20 mouse cellular contexts compared by ENCODE assay signal in genomic region chr4:25372041-25372440, GRCm38 (mm10).
"Had no signal": no experiment of that assay in that cellular context is flagged by ENCODE, and none has a peak within 500 bp of the region (broad histone marks: within the 10 kb centered on the region; RNA-seq: fewer than 3 reads in every experiment).

No protein-coding gene starts in this region.

- H3K9ac ChIP-seq: liver, embryonic 13.5 days; lung, embryonic 14.5 days; midbrain, embryonic 12.5 days; midbrain, embryonic 15.5 days; neural tube, embryonic 12.5 days; neural tube, embryonic 15.5 days had no signal

- H3K4me3 ChIP-seq: layer of hippocampus, adult 2 months; liver, embryonic 13.5 days; midbrain, embryonic 12.5 days; midbrain, embryonic 15.5 days; neural tube, embryonic 12.5 days; neural tube, embryonic 15.5 days had no signal

- H3K36me3 ChIP-seq: liver, embryonic 13.5 days; midbrain, embryonic 12.5 days; midbrain, embryonic 15.5 days; neural tube, embryonic 12.5 days; neural tube, embryonic 15.5 days had no signal

- DNase-seq: layer of hippocampus, adult 9-11 months; liver, embryonic 13.5 days; lung, embryonic 14.5 days; right cerebral cortex, adult 18-20 months; right cerebral cortex, postnatal 14 days; right cerebral cortex, postnatal 4 days; thymus, adult 2 months; thymus, postnatal 14 days; thymus, postnatal 4 days had no signal

- ATAC-seq: hindbrain, postnatal 0 days; inflammation-experienced regulatory T-cells, adult 6 months; intestine, embryonic 16.5 days; lung, postnatal 0 days; midbrain, embryonic 15.5 days had no signal

- H3K4me1 ChIP-seq: liver, embryonic 13.5 days; midbrain, embryonic 12.5 days; midbrain, embryonic 15.5 days; neural tube, embryonic 12.5 days; neural tube, embryonic 15.5 days had no signal

- H3K27ac ChIP-seq: hindbrain, postnatal 0 days; layer of hippocampus, adult 2 months; liver, embryonic 13.5 days; macrophage; midbrain, embryonic 12.5 days; midbrain, embryonic 15.5 days; neural tube, embryonic 12.5 days; neural tube, embryonic 15.5 days; stomach, postnatal 0 days had no signal

- H3K9me3 ChIP-seq: liver, embryonic 13.5 days; midbrain, embryonic 12.5 days; midbrain, embryonic 15.5 days; neural tube, embryonic 12.5 days; neural tube, embryonic 15.5 days had no signal

- H3K4me2 ChIP-seq: liver, embryonic 13.5 days; lung, embryonic 14.5 days; midbrain, embryonic 12.5 days; midbrain, embryonic 15.5 days; neural tube, embryonic 12.5 days; neural tube, embryonic 15.5 days had no signal

- H3K27me3 ChIP-seq: liver, embryonic 13.5 days; midbrain, embryonic 12.5 days; midbrain, embryonic 15.5 days; neural tube, embryonic 12.5 days; neural tube, embryonic 15.5 days had no signal
